Mouse (Mus musculus) G1E (cell line): ENCODE measurements around the gene Nsd1. TPM values are rescaled to one million over a fixed set of nuclear protein-coding genes. Genes with fewer than 3 reads are reported as not detected.

Experiments
- ATAC-seq: 2 replicates; pipeline ENCODE4 v1.8.0; 2016; ENCODE audit warnings: mild to moderate bottlenecking; ENCODE audit not compliant: insufficient number of reproducible peaks, poor library complexity, low FRiP score, severe bottlenecking; ENCODE audit errors: extremely low read depth
- DNase-seq: peaks from one replicate; pipeline ENCODE4 v3.0.0; 2012; ENCODE audit warnings: low spot score
- H3K27me3 ChIP-seq: 2 replicates; pipeline ENCODE4 v1.6.1; 2012; ENCODE audit warnings: mild to moderate bottlenecking, low read length, inconsistent platforms; ENCODE audit not compliant: insufficient read depth
- H3K36me3 ChIP-seq: replicated peaks from 2 replicates; pipeline ENCODE3; 2012; ENCODE audit warnings: mild to moderate bottlenecking, inconsistent platforms
- H3K4me1 ChIP-seq: 2 replicates; pipeline ENCODE4 v1.6.1; 2012; ENCODE audit warnings: low read depth, low read length, inconsistent platforms, mixed read lengths; ENCODE audit not compliant: insufficient read depth
- H3K4me3 ChIP-seq: 2 replicates; pipeline ENCODE4 v1.5.1; 2012; ENCODE audit warnings: low read depth, mild to moderate bottlenecking, inconsistent platforms, low read length, moderate library complexity, mixed read lengths
- H3K9me3 ChIP-seq: replicated peaks from 2 replicates; pipeline ENCODE4 v1.6.1; 2012; ENCODE audit warnings: inconsistent platforms
- CTCF ChIP-seq: IDR thresholded peaks from 2 replicates; pipeline ENCODE4 v1.5.1; 2012; ENCODE audit warnings: low read depth, low read length, inconsistent platforms, mixed read lengths
- GATA1 ChIP-seq: IDR thresholded peaks from 2 replicates; pipeline ENCODE4 v1.6.1; 2012; ENCODE audit warnings: borderline replicate concordance, low read length, inconsistent platforms, mixed read lengths
- GATA2 ChIP-seq: IDR thresholded peaks from 2 replicates; pipeline ENCODE4 v1.6.1; 2012; ENCODE audit warnings: low read depth, low read length, inconsistent platforms, borderline replicate concordance
- POLR2AphosphoS5 ChIP-seq: IDR thresholded peaks from 2 replicates; pipeline ENCODE4 v1.6.1; 2012; ENCODE audit warnings: low read depth, low read length, inconsistent platforms; ENCODE audit not compliant: insufficient replicate concordance
- TAL1 ChIP-seq: conservative IDR thresholded peaks from 2 replicates; pipeline ENCODE4 v1.6.1; 2012; ENCODE audit warnings: low read depth, low read length, inconsistent platforms, mixed read lengths
- polyA plus RNA-seq: library from polyadenylated mRNA; stranded (reverse); fragments of >175 nt; gene quantifications from 2 replicates; pipeline ENCODE4 v1.2.3, GENCODE M21; 2012
- total RNA-seq, 2 experiments: library from RNA; stranded (forward) in 1 of 2; stranded (reverse) in 1 of 2; fragments of 200-1000 nt in 1 of 2; fragments of >200 nt in 1 of 2; fragmentation: Nextera tagmentation in 1 of 2; gene quantifications; 2 replicates each; pipeline ENCODE4 v1.2.3; 2014 to 2017

Nsd1 gene
- total and polyA plus RNA-seq, 3 experiments: 14.8 to 99.3 (median 64.1) TPM

- TF ChIP-seq TAL1 (no peak), CTCF (no peak), GATA2 (no peak), GATA1 (no peak), POLR2AphosphoS5 (no peak)
- Histone ChIP-seq H3K36me3 (peaks cover 77% of the 10 kb centered on the region), H3K4me3 (no peak overlapping the region)
These were observed 68.1 kb downstream of the Nsd1 start for GRCm38 (mm10) chr13:55277646-55278045.

GRCm38 (mm10) chr13:55288854-55289253 lies 79.3 kb downstream of the Nsd1 start:
- DNase-seq (no peak), ATAC-seq (no peak)
- Histone ChIP-seq H3K27me3 (no peaks in the 10 kb centered on the region), H3K4me3 (no peak overlapping the region), H3K4me1 (no peaks in the 10 kb centered on the region), H3K36me3 (peaks cover 81% of the 10 kb centered on the region), H3K9me3 (no peaks in the 10 kb centered on the region)
- TF ChIP-seq GATA1: no peak
- TF ChIP-seq CTCF: no peak
- no peak for TF ChIP-seq GATA2
- no peak for TF ChIP-seq POLR2AphosphoS5
- TF ChIP-seq TAL1: no peak

More at GRCm38 (mm10) chr13:55277646-55278045, 68.1 kb downstream of the Nsd1 start:
- DNase-seq: no peak
- H3K27me3 ChIP-seq: no peaks in the 10 kb centered on the region
- ATAC-seq: peak; percentile 45
- H3K4me1 ChIP-seq: peaks cover 9% of the 10 kb centered on the region
- no peaks in the 10 kb centered on the region for H3K9me3 ChIP-seq

GRCm38 (mm10) chr13:55296760-55297159 lies 87.2 kb downstream of the Nsd1 start:
- Histone ChIP-seq H3K4me1 (no peaks in the 10 kb centered on the region), H3K27me3 (no peaks in the 10 kb centered on the region), H3K9me3 (no peaks in the 10 kb centered on the region), H3K4me3 (no peak overlapping the region), H3K36me3 (peaks cover 86% of the 10 kb centered on the region)
- DNase-seq (no peak), ATAC-seq (no peak)
- TF ChIP-seq GATA1: no peak
- TF ChIP-seq GATA2: no peak
- TF ChIP-seq CTCF: no peak
- TF ChIP-seq POLR2AphosphoS5: no peak
- no peak for TF ChIP-seq TAL1

- Histone ChIP-seq H3K36me3 (peaks cover 84% of the 10 kb centered on the region), H3K27me3 (no peaks in the 10 kb centered on the region), H3K4me1 (no peaks in the 10 kb centered on the region), H3K9me3 (no peaks in the 10 kb centered on the region), H3K4me3 (no peak overlapping the region)
- ATAC-seq (no peak), DNase-seq (no peak)
- TF ChIP-seq POLR2AphosphoS5: no peak
- TF ChIP-seq TAL1: no peak
- TF ChIP-seq GATA2: no peak
- TF ChIP-seq CTCF: no peak
- TF ChIP-seq GATA1: no peak
These were observed 91.3 kb downstream of the Nsd1 start for GRCm38 (mm10) chr13:55300913-55301312.

GRCm38 (mm10) chr13:55312028-55312630 lies 102.5 kb downstream of the Nsd1 start:
- peaks cover 3% of the 10 kb centered on the region; the same call in 1 of the 2 replicates for H3K4me1 ChIP-seq
- no peaks in the 10 kb centered on the region for H3K27me3 ChIP-seq
- H3K9me3 ChIP-seq: no peaks in the 10 kb centered on the region
- H3K36me3 ChIP-seq: peaks cover 90% of the 10 kb centered on the region
- TF ChIP-seq GATA2 (no peak), TAL1 (no peak), CTCF (no peak), POLR2AphosphoS5 (no peak), GATA1 (no peak)
- ATAC-seq (no peak), DNase-seq (no peak)
- no peak overlapping the region for H3K4me3 ChIP-seq

GRCm38 (mm10) chr13:55313051-55313450 lies 103.5 kb downstream of the Nsd1 start:
- H3K27me3 ChIP-seq: no peaks in the 10 kb centered on the region
- ATAC-seq (no peak), DNase-seq (no peak)
- H3K9me3 ChIP-seq: no peaks in the 10 kb centered on the region
- no peaks in the 10 kb centered on the region for H3K4me1 ChIP-seq
- peaks cover 91% of the 10 kb centered on the region for H3K36me3 ChIP-seq
- TF ChIP-seq TAL1 (no peak), GATA1 (no peak), CTCF (no peak), GATA2 (no peak), POLR2AphosphoS5 (no peak)
- H3K4me3 ChIP-seq: no peak overlapping the region

- DNase-seq (no peak), ATAC-seq (no peak)
- peaks cover 98% of the 10 kb centered on the region for H3K36me3 ChIP-seq
- no peak for TF ChIP-seq GATA2
- peak; percentile 27; the same call in 1 of the 2 replicates for TF ChIP-seq POLR2AphosphoS5
- peaks cover 5% of the 10 kb centered on the region for H3K4me1 ChIP-seq
- H3K4me3 ChIP-seq: no peak overlapping the region
- no peaks in the 10 kb centered on the region for H3K27me3 ChIP-seq
- no peaks in the 10 kb centered on the region for H3K9me3 ChIP-seq
These were observed 105.4 kb downstream of the Nsd1 start for GRCm38 (mm10) chr13:55314891-55315412.
